Mouse (Mus musculus) layer of hippocampus, adult 2 months (tissue): Measurements from ENCODE around the gene 2810004N23Rik. TPM values are rescaled to one million over a fixed set of nuclear protein-coding genes. Genes with fewer than 3 reads are reported as not detected.

Experiments
- DNase-seq, 2 experiments: peaks; one replicate each; pipeline ENCODE4 v3.0.0; 2022; ENCODE audit warnings: low spot score in 2 of 2
- H3K27ac ChIP-seq: fragments of 200-600 bp; 2 replicates; pipeline ENCODE4 v1.8.1; 2022
- H3K4me3 ChIP-seq: fragments of 200-600 bp; 2 replicates; pipeline ENCODE4 v1.8.1; 2022; ENCODE audit warnings: mild to moderate bottlenecking
- CTCF ChIP-seq: fragments of 200-600 bp; conservative IDR thresholded peaks from 2 replicates; pipeline ENCODE4 v1.8.1; 2022; ENCODE audit warnings: antibody characterized with exemption, mild to moderate bottlenecking, moderate library complexity
- total RNA-seq, 2 experiments: library from RNA; stranded (reverse); gene quantifications; 2 replicates each; pipeline ENCODE4 v1.2.3; 2021

Gene 2810004N23Rik
- total RNA-seq, 2 experiments from 2014 or later: 21.8 to 24.8 TPM

- DNase-seq: no peak
- H3K27ac ChIP-seq: no peak overlapping the region
- H3K4me3 ChIP-seq: no peak overlapping the region
- no peak for TF ChIP-seq CTCF
Measured at GRCm38 (mm10) chr8:124805990-124806389, 56.9 kb downstream of the 2810004N23Rik start.

- no peak for TF ChIP-seq CTCF
- no peak for DNase-seq
- Histone ChIP-seq H3K27ac (no peak overlapping the region), H3K4me3 (no peak overlapping the region)
Measured at GRCm38 (mm10) chr8:124803824-124804702, 58.9 kb downstream of the 2810004N23Rik start.

- Histone ChIP-seq H3K27ac (no peak overlapping the region), H3K4me3 (no peak overlapping the region)
- no peak for TF ChIP-seq CTCF
- no peak for DNase-seq
Measured at GRCm38 (mm10) chr8:124800542-124800941, 62.4 kb downstream of the 2810004N23Rik start.

- no peak for TF ChIP-seq CTCF
- Histone ChIP-seq H3K4me3 (no peak overlapping the region), H3K27ac (no peak overlapping the region)
- DNase-seq: no peak
Measured at GRCm38 (mm10) chr8:124795781-124796488, 67.0 kb downstream of the 2810004N23Rik start.

GRCm38 (mm10) chr8:124794486-124794780 is 68.5 kb downstream of the 2810004N23Rik start:
- peak; percentile 61 to 64 for DNase-seq
- peak; percentile 72 for TF ChIP-seq CTCF
- H3K27ac ChIP-seq: peak overlapping the region; percentile 48; the same call in 1 of the 2 replicates
- H3K4me3 ChIP-seq: peak overlapping the region; percentile 54

GRCm38 (mm10) chr8:124793661-124794485 is 69.0 kb downstream of the 2810004N23Rik start:
- Histone ChIP-seq H3K27ac (peak overlapping the region; percentile 48; the same call in 1 of the 2 replicates), H3K4me3 (peak overlapping the region; percentile 54)
- TF ChIP-seq CTCF: no peak
- no peak for DNase-seq

- no peak overlapping the region; the same call in 1 of the 2 replicates for H3K27ac ChIP-seq
Measured at GRCm38 (mm10) chr8:124793172-124793651, 69.7 kb downstream of the 2810004N23Rik start.

GRCm38 (mm10) chr8:124792708-124793107 is 70.2 kb downstream of the 2810004N23Rik start, which contains the start of gene Trim67:
Gene Trim67, plus strand, starts transcription at chr8:124793092.
- TF ChIP-seq CTCF: no peak
- peak within 1 kb of the TSS; percentile 71 for H3K27ac ChIP-seq
- peak within 1 kb of the TSS; percentile 54 for H3K4me3 ChIP-seq
- DNase-seq: peak; percentile 53 to 60

More at GRCm38 (mm10) chr8:124793172-124793651, 69.7 kb downstream of the 2810004N23Rik start:
- peak overlapping the region; percentile 54 for H3K4me3 ChIP-seq
- DNase-seq: peak; percentile 59 to 70
- TF ChIP-seq CTCF: no peak

- TF ChIP-seq CTCF: no peak
- Histone ChIP-seq H3K4me3 (peak overlapping the region; percentile 54), H3K27ac (peak overlapping the region; percentile 71)
- DNase-seq: peak; percentile 34 to 50
Measured at GRCm38 (mm10) chr8:124792186-124792585, 70.7 kb downstream of the 2810004N23Rik start.

GRCm38 (mm10) chr8:124791751-124792150 is 71.2 kb downstream of the 2810004N23Rik start:
- Histone ChIP-seq H3K27ac (peak overlapping the region; percentile 71; the same call in 1 of the 2 replicates), H3K4me3 (peak overlapping the region; percentile 54)
- DNase-seq: no peak
- no peak for TF ChIP-seq CTCF

GRCm38 (mm10) chr8:124790676-124791075 is 72.2 kb downstream of the 2810004N23Rik start:
- no peak for DNase-seq
- Histone ChIP-seq H3K4me3 (no peak overlapping the region), H3K27ac (no peak overlapping the region)
- TF ChIP-seq CTCF: no peak

Other genes with a start within 250 kb of the 2810004N23Rik start
- 10 to 100 TPM; 76.5 to 77.4 TPM for gene 2310022B05Rik, start 199.8 kb downstream of the 2810004N23Rik start, total RNA-seq
- 10 to 100 TPM; 49.6 to 51.6 TPM for gene Ttc13, start 141.1 kb downstream of the 2810004N23Rik start, total RNA-seq
- 10 to 100 TPM; 10.7 to 13.4 TPM for gene Arv1, start 141.0 kb downstream of the 2810004N23Rik start, total RNA-seq
- gene Fam89a, start 111.3 kb downstream of the 2810004N23Rik start, total RNA-seq: under 1 TPM; 0.27 to 0.54 TPM
- 1 to 10 TPM; 2.9 to 3.1 TPM for gene Trim67, start 70.0 kb downstream of the 2810004N23Rik start, total RNA-seq
- gene Gnpat, start 87 bp downstream of the 2810004N23Rik start, total RNA-seq: 10 to 100 TPM; 64.3 to 68.0 TPM
- gene Exoc8, start 34.6 kb upstream of the 2810004N23Rik start, total RNA-seq: 10 to 100 TPM; 35.6 TPM
- 10 to 100 TPM; 16.8 to 17.6 TPM for gene Sprtn, start 34.8 kb upstream of the 2810004N23Rik start, total RNA-seq
- gene Egln1, start 86.2 kb upstream of the 2810004N23Rik start, total RNA-seq: 10 to 100 TPM; 60.3 to 65.9 TPM
- gene Tsnax, start 149.9 kb upstream of the 2810004N23Rik start, total RNA-seq: 100 to 1,000 TPM; 150 to 154 TPM
- 1 to 10 TPM; 5.6 to 6.1 TPM for gene Disc1, start 191.1 kb upstream of the 2810004N23Rik start, total RNA-seq